ENCODE assay signal across 15 mouse cellular contexts in genomic region chr8:126875491-126876155, GRCm38 (mm10).
DNase-seq lines count a peak whose midpoint lies in the region; ATAC-seq and TF ChIP-seq lines count a peak whose summit lies in the region.
"Had no signal": no experiment of that assay in that cellular context is flagged by ENCODE, and none has a peak within 500 bp of the region (broad histone marks: within the 10 kb centered on the region; RNA-seq: fewer than 3 reads in every experiment).

No protein-coding gene starts in this region.

- no peak overlapping the region for H3K4me3 ChIP-seq in hindbrain, embryonic 10.5 days
- no peak overlapping the region for H3K4me3 ChIP-seq in hindbrain, embryonic 16.5 days (ENCODE audit: low read length)
- H3K4me3 ChIP-seq in lung, embryonic 15.5 days = no peak overlapping the region
- H3K4me3 ChIP-seq in embryonic facial prominence, embryonic 12.5 days = no peak overlapping the region
- H3K4me3 ChIP-seq in myocyte = no peak overlapping the region
- H3K4me3 ChIP-seq: forebrain, embryonic 15.5 days; liver, embryonic 13.5 days; megakaryocyte, embryonic 14.5 days; stomach, embryonic 15.5 days had no signal

- 0 out of 2 replicates have a peak overlapping the region, but pooled peaks have one; percentile 45 for H3K27ac ChIP-seq in hindbrain, embryonic 10.5 days
- no peak overlapping the region for H3K27ac ChIP-seq in hindbrain, embryonic 16.5 days (ENCODE audit: low read depth, low read length)
- 0 out of 2 replicates have a peak overlapping the region, but pooled peaks have one; percentile 6 for H3K27ac ChIP-seq in lung, embryonic 15.5 days
- H3K27ac ChIP-seq in embryonic facial prominence, embryonic 12.5 days = peak overlapping the region; percentile 57; the same call in 1 of the 2 replicates
- H3K27ac ChIP-seq: forebrain, embryonic 15.5 days; stomach, embryonic 15.5 days had no signal

- WGBS in hindbrain, embryonic 10.5 days = 83% methylated on average over 7 of the region's 7 CpGs
- WGBS in hindbrain, embryonic 16.5 days = 89% methylated on average over 7 of the region's 7 CpGs
- 62% methylated on average over 7 of the region's 7 CpGs for WGBS in lung, embryonic 15.5 days
- 78% methylated on average over 7 of the region's 7 CpGs for WGBS in embryonic facial prominence, embryonic 12.5 days

- no peak overlapping the region for H3K4me2 ChIP-seq in hindbrain, embryonic 16.5 days (ENCODE audit: low read length)
- H3K4me2 ChIP-seq in lung, embryonic 15.5 days = no peak overlapping the region
- H3K4me2 ChIP-seq in embryonic facial prominence, embryonic 12.5 days (replicated peaks) = no peak overlapping the region
- peak overlapping the region; percentile 47 for H3K4me2 ChIP-seq in myocyte (ENCODE audit: low read depth)
- H3K4me2 ChIP-seq: forebrain, embryonic 15.5 days; liver, embryonic 13.5 days; stomach, embryonic 15.5 days had no signal

- no peaks in the 10 kb centered on the region for H3K79me2 ChIP-seq in myocyte (ENCODE audit: control insufficient read depth, insufficient read depth)

- no peak overlapping the region for H3K9ac ChIP-seq in hindbrain, embryonic 16.5 days (ENCODE audit: low read depth, low read length)
- H3K9ac ChIP-seq in lung, embryonic 15.5 days = no peak overlapping the region
- H3K9ac ChIP-seq in embryonic facial prominence, embryonic 12.5 days = no peak overlapping the region
- H3K9ac ChIP-seq: forebrain, embryonic 15.5 days; liver, embryonic 13.5 days; stomach, embryonic 15.5 days had no signal

- DNase-seq in hindbrain, embryonic 10.5 days (ENCODE audit: low spot score) = no peak
- DNase-seq in lung, adult 18-20 months = no peak
- no peak for DNase-seq in thymus, postnatal 25 days
- DNase-seq in natural killer cell, adult 2 months (ENCODE audit: low spot score in 2 of 2) = no peak
- DNase-seq: cerebellum, adult 9-11 months; gastrocnemius, postnatal 36 days; liver, embryonic 13.5 days; right cerebral cortex, postnatal 14 days had no signal

- peaks cover 30% of the 10 kb centered on the region for H3K4me1 ChIP-seq in hindbrain, embryonic 10.5 days (replicated peaks)
- no peaks in the 10 kb centered on the region; the same call in 1 of the 2 replicates for H3K4me1 ChIP-seq in hindbrain, embryonic 16.5 days (ENCODE audit: control insufficient read depth, insufficient read depth, low read depth, low read length)
- H3K4me1 ChIP-seq in lung, embryonic 15.5 days = peaks cover 13% of the 10 kb centered on the region
- peaks cover 46% of the 10 kb centered on the region for H3K4me1 ChIP-seq in embryonic facial prominence, embryonic 12.5 days
- H3K4me1 ChIP-seq: forebrain, embryonic 15.5 days had no signal

- no peaks in the 10 kb centered on the region for H3K27me3 ChIP-seq in hindbrain, embryonic 10.5 days (ENCODE audit: insufficient read depth, poor library complexity, severe bottlenecking)
- no peaks in the 10 kb centered on the region for H3K27me3 ChIP-seq in hindbrain, embryonic 16.5 days (replicated peaks; ENCODE audit: control insufficient read depth, insufficient read depth, low read length)
- H3K27me3 ChIP-seq in lung, embryonic 15.5 days = no peaks in the 10 kb centered on the region
- H3K27me3 ChIP-seq in embryonic facial prominence, embryonic 12.5 days = no peaks in the 10 kb centered on the region
- H3K27me3 ChIP-seq in myocyte (ENCODE audit: control insufficient read depth, insufficient read depth, insufficient read length) = no peaks in the 10 kb centered on the region
- H3K27me3 ChIP-seq: forebrain, embryonic 15.5 days; liver, embryonic 13.5 days; megakaryocyte, embryonic 14.5 days; stomach, embryonic 15.5 days had no signal

- 0 out of 2 replicates have a peak, but pooled peaks cover 4% of the 10 kb centered on the region for H3K9me3 ChIP-seq in hindbrain, embryonic 10.5 days
- H3K9me3 ChIP-seq in hindbrain, embryonic 16.5 days (ENCODE audit: control insufficient read depth, low read length) = no peaks in the 10 kb centered on the region; the same call in 1 of the 2 replicates
- H3K9me3 ChIP-seq in lung, embryonic 15.5 days = no peaks in the 10 kb centered on the region
- no peaks in the 10 kb centered on the region for H3K9me3 ChIP-seq in embryonic facial prominence, embryonic 12.5 days
- H3K9me3 ChIP-seq: forebrain, embryonic 15.5 days; liver, embryonic 13.5 days; stomach, embryonic 15.5 days had no signal

- no peak for TF ChIP-seq POLR2A in myocyte (IDR thresholded peaks at IDR 0.05; ENCODE audit: insufficient read length, low read depth)

- H3ac ChIP-seq in myocyte (ENCODE audit: control insufficient read depth, insufficient read length) = no peak overlapping the region

- no peaks in the 10 kb centered on the region for H3K36me3 ChIP-seq in hindbrain, embryonic 10.5 days
- no peaks in the 10 kb centered on the region for H3K36me3 ChIP-seq in hindbrain, embryonic 16.5 days (ENCODE audit: control insufficient read depth, insufficient read depth, low read length)
- H3K36me3 ChIP-seq in lung, embryonic 15.5 days = no peaks in the 10 kb centered on the region
- no peaks in the 10 kb centered on the region for H3K36me3 ChIP-seq in embryonic facial prominence, embryonic 12.5 days
- no peaks in the 10 kb centered on the region for H3K36me3 ChIP-seq in myocyte (ENCODE audit: control insufficient read depth, insufficient read depth)
- H3K36me3 ChIP-seq: forebrain, embryonic 15.5 days; liver, embryonic 13.5 days; stomach, embryonic 15.5 days had no signal

- no peak for ATAC-seq in hindbrain, embryonic 16.5 days
- no peak for ATAC-seq in lung, embryonic 15.5 days (ENCODE audit: borderline replicate concordance, extremely low read depth, low FRiP score, low TSS enrichment)
- no peak for ATAC-seq in embryonic facial prominence, embryonic 12.5 days (ENCODE audit: insufficient number of reproducible peaks, insufficient read depth, low FRiP score, low TSS enrichment)
- ATAC-seq: forebrain, embryonic 15.5 days had no signal

TF ChIP-seq in myocyte, 11 proteins besides CTCF, POLR2A, EP300 and RAD21:
- TF ChIP-seq USF1 (IDR thresholded peaks at IDR 0.05; ENCODE audit: low read depth) (no peak), MYOG (IDR thresholded peaks at IDR 0.05; ENCODE audit: control insufficient read depth in 1 of 3, insufficient read depth in 1 of 3, insufficient read length in 2 of 3, low read depth in 2 of 3) (peak in 2 of 3 experiments; percentile 26 to 70), MYOD1 (IDR thresholded peaks at IDR 0.05; ENCODE audit: control insufficient read depth in 1 of 3, insufficient read length in 2 of 3, low read depth in 2 of 3) (peak in 2 of 3 experiments; percentile 74 to 84)
